Mouse (Mus musculus): ENCODE results near the gene Glt8d1. TPM values are rescaled to one million over a fixed set of nuclear protein-coding genes. Genes with fewer than 3 reads are reported as not detected.

Glt8d1 gene
- 9.1 TPM for total RNA-seq (2023)

GRCm38 (mm10) chr14:31001307-31002205 is at the start of gene Glt8d1, which contains the start of gene Spcs1:
Gene Glt8d1, plus strand, starts transcription at chr14:31001400.
Gene Spcs1, minus strand, starts transcription at chr14:31001672.

GRCm38 (mm10) chr14:31018860-31019291 is 17.7 kb downstream of the Glt8d1 start, which contains the start of the genes Pbrm1 and Gnl3:
Gene Pbrm1, plus strand, starts transcription at chr14:31019138.
Gene Gnl3, minus strand, starts transcription at chr14:31019152.

Other genes with a start within 250 kb of the Glt8d1 start
- 13.9 TPM for gene Tmem110, start 175.8 kb upstream of the Glt8d1 start, total RNA-seq (2023)
- 2.1 TPM for gene Mustn1, start 122.2 kb upstream of the Glt8d1 start, total RNA-seq (2023)
- gene Itih4, start 114.9 kb upstream of the Glt8d1 start, total RNA-seq (2023): not detected
- not detected for gene Itih3, start 77.6 kb upstream of the Glt8d1 start, total RNA-seq (2023)
- gene Itih1, start 58.1 kb upstream of the Glt8d1 start, total RNA-seq (2023): not detected
- gene Nek4, start 50.0 kb upstream of the Glt8d1 start, total RNA-seq (2023): 3.3 TPM
- 89.0 TPM for gene Spcs1, start 272 bp downstream of the Glt8d1 start, total RNA-seq (2023)
- gene Pbrm1, start 17.7 kb downstream of the Glt8d1 start, total RNA-seq (2023): 83.9 TPM
- gene Gnl3, start 17.8 kb downstream of the Glt8d1 start, total RNA-seq (2023): 279 TPM
- gene Smim4, start 127.6 kb downstream of the Glt8d1 start, total RNA-seq (2023): 48.2 TPM
- gene Nt5dc2, start 129.7 kb downstream of the Glt8d1 start, total RNA-seq (2023): 0.41 TPM
- gene Stab1, start 167.2 kb downstream of the Glt8d1 start, total RNA-seq (2023): 1.6 TPM
- gene Tnnc1, start 206.9 kb downstream of the Glt8d1 start, total RNA-seq (2023): not detected
- gene Nisch, start 215.5 kb downstream of the Glt8d1 start, total RNA-seq (2023): 439 TPM
- gene Sema3g, start 216.5 kb downstream of the Glt8d1 start, total RNA-seq (2023): not detected
- gene Phf7, start 249.9 kb downstream of the Glt8d1 start, total RNA-seq (2023): 7.5 TPM